Mouse (Mus musculus) liver, embryonic 13.5 days (tissue): ENCODE measurements around the gene Pfn5. TPM values are rescaled to one million over a fixed set of nuclear protein-coding genes. Genes with fewer than 3 reads are reported as not detected.
"Not testable (repeated sequence)": the region's sequence is repeated elsewhere in the genome, so short reads cannot be mapped to it uniquely, and the experiment has no call there.

ENCODE experiments used
- ATAC-seq: fragments of 200-750 bp; cut with Nextera tagmentation; 2 replicates; pipeline ENCODE4 v1.8.0; 2017; ENCODE audit warnings: low read depth, mild to moderate bottlenecking, moderate number of reproducible peaks, moderate library complexity
- DNase-seq: peaks from one replicate; pipeline ENCODE4 v3.0.0; 2022
- H3K27ac ChIP-seq: fragments of 300-500 bp; sonication (generic); 2 replicates; pipeline ENCODE4 v1.5.1; 2015; ENCODE audit warnings: moderate library complexity, mild to moderate bottlenecking, inconsistent platforms
- H3K27me3 ChIP-seq: fragments of 300-500 bp; sonication (generic); 2 replicates; pipeline ENCODE4 v1.6.1; 2015; ENCODE audit warnings: mild to moderate bottlenecking, inconsistent platforms
- H3K36me3 ChIP-seq: fragments of 300-500 bp; sonication (generic); 2 replicates; pipeline ENCODE4 v1.6.1; 2015; ENCODE audit warnings: mild to moderate bottlenecking, inconsistent platforms
- H3K4me1 ChIP-seq: fragments of 300-500 bp; sonication (generic); replicated peaks from 2 replicates; pipeline ENCODE4 v1.6.1; 2015; ENCODE audit warnings: inconsistent platforms
- H3K4me2 ChIP-seq: fragments of 300-500 bp; sonication (generic); 2 replicates; pipeline ENCODE4 v1.6.1; 2015; ENCODE audit warnings: inconsistent platforms, mild to moderate bottlenecking, moderate library complexity
- H3K4me3 ChIP-seq: fragments of 300-500 bp; sonication (generic); replicated peaks from 2 replicates; pipeline ENCODE4 v1.5.1; 2015; ENCODE audit warnings: mild to moderate bottlenecking, inconsistent platforms
- H3K9ac ChIP-seq: fragments of 300-500 bp; sonication (generic); 2 replicates; pipeline ENCODE4 v1.6.1; 2015; ENCODE audit warnings: mild to moderate bottlenecking, inconsistent platforms
- H3K9me3 ChIP-seq: fragments of 300-500 bp; sonication (generic); replicated peaks from 2 replicates; pipeline ENCODE4 v1.6.1; 2016; ENCODE audit warnings: inconsistent platforms
- WGBS: fragments of 180-500 bp; shearing (Covaris S2); methylation state at CpG from one replicate; pipeline ENCODE4 v1.1.7; 2015; ENCODE audit not compliant: insufficient replicate concordance; 5-methylcytosine and 5-hydroxymethylcytosine counted together
- polyA plus RNA-seq: library from polyadenylated mRNA; unstranded; fragments of >200 nt; fragmentation: Nextera tagmentation; extraction: Ambion mirVana; gene quantifications from 2 replicates; pipeline ENCODE4 v1.2.1, GENCODE M21; 2015

The Pfn5 gene
- polyA plus RNA-seq, result not detected in 2 replicates

DNA sequence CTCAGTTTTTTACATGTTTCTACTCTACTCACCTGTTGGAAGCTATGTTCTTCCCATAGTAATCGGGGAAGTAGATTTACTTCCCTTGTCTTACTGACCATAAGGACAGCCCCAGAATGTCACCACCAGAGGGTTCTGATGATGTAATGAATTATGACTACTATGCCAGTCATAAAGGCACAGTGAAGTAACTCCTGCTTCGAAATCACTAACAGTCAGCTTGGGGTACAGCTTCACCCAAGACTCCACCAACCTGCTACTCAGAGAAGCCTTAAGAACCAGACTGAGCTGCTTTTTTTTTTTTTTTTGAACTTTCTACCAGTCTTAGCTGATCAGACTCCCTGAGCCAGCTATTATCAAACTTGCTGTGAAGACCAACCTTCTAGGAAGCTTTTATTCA lies at the start of gene Pfn5, which contains the start of gene Asb12:
TSS of gene Pfn5 (plus strand) at position 218 of the 400 bp plus-strand sequence.
TSS of gene Asb12 (minus strand) at position 101 of the 400 bp plus-strand sequence.
- DNase-seq, result no peak
- H3K9ac ChIP-seq, result no peak within 1 kb of the TSS
- WGBS, result 54% methylated on average over 2 of the region's 2 CpGs
- no peaks in the 10 kb centered on the region for H3K4me1 ChIP-seq
- ATAC-seq, result no peak
- H3K4me2 ChIP-seq, result no peak within 1 kb of the TSS
- no peaks in the 10 kb centered on the region for H3K9me3 ChIP-seq
- no peaks in the 10 kb centered on the region for H3K36me3 ChIP-seq
- no peak within 1 kb of the TSS for H3K27ac ChIP-seq
- H3K4me3 ChIP-seq, result no peak within 1 kb of the TSS
- no peaks in the 10 kb centered on the region for H3K27me3 ChIP-seq

DNA sequence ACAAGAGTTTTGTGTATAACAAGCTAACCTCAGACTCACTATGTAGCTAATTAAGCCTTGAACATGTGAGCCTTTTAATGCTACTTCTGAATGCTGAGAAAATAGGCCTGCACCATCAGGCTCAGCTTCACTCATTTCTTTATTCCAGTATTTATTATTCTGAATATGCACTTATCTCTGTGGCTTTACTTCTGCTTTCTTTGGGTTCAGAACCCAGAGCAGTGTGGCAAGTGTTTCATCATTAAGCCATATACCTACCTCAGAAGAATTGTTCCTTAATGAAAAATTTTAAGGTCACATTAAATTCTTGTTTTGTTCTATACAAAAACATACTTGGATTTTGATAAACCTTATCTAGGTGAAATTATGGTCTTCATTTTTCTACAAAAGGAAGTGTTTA lies 34.0 kb upstream of the Pfn5 start:
- ATAC-seq (no peak), DNase-seq (no peak)
- Histone ChIP-seq H3K4me3 (no peak overlapping the region), H3K9me3 (no peaks in the 10 kb centered on the region), H3K9ac (no peak overlapping the region), H3K4me1 (no peaks in the 10 kb centered on the region), H3K27ac (no peak overlapping the region), H3K36me3 (no peaks in the 10 kb centered on the region), H3K27me3 (no peaks in the 10 kb centered on the region), H3K4me2 (no peak overlapping the region)

- 40% methylated on average over 2 of the region's 2 CpGs for WGBS
- H3K27me3 ChIP-seq, result no peaks in the 10 kb centered on the region
Observed at GRCm38 (mm10) chrX:95525166-95525565, 32.7 kb upstream of the Pfn5 start.

DNA sequence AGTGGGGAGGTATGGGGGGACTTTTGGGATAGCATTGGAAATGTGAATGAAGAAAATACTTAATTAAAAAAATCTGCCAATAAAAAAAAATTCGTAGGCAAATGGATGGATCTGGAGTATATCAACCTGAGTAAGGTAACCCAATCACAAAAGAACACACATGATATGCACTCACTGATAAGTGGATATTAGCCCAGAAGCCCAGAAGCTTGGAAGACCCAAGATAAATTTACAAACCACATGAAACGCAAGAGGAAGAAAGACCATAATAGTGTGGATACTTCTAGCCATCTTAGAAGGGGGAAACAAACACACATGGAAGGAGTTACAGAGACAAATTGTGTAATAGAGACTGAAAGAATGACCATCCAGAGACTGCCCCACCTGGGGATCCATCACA lies 22.4 kb upstream of the Pfn5 start:
- not testable (repeated sequence) for H3K4me2 ChIP-seq, H3K36me3 ChIP-seq, H3K9ac ChIP-seq, H3K4me3 ChIP-seq, H3K9me3 ChIP-seq, ATAC-seq, DNase-seq, H3K27ac ChIP-seq, H3K4me1 ChIP-seq, H3K27me3 ChIP-seq
- 52% methylated on average over 2 of the region's 2 CpGs for WGBS

More at GRCm38 (mm10) chrX:95525166-95525565, 32.7 kb upstream of the Pfn5 start:
- Histone ChIP-seq H3K9ac (no peak overlapping the region), H3K4me2 (no peak overlapping the region), H3K36me3 (no peaks in the 10 kb centered on the region), H3K9me3 (no peaks in the 10 kb centered on the region), H3K4me3 (no peak overlapping the region), H3K27ac (no peak overlapping the region), H3K4me1 (no peaks in the 10 kb centered on the region)
- DNase-seq, result no peak
- ATAC-seq, result no peak

GRCm38 (mm10) chrX:95554321-95554720 lies 3.6 kb upstream of the Pfn5 start:
- Histone ChIP-seq H3K27ac (no peak overlapping the region), H3K4me3 (no peak overlapping the region), H3K9me3 (no peaks in the 10 kb centered on the region), H3K4me1 (no peaks in the 10 kb centered on the region), H3K9ac (no peak overlapping the region), H3K27me3 (no peaks in the 10 kb centered on the region), H3K36me3 (no peaks in the 10 kb centered on the region), H3K4me2 (no peak overlapping the region)
- DNase-seq (no peak), ATAC-seq (no peak)
- WGBS, result 63% methylated on average over 4 of the region's 4 CpGs

DNA sequence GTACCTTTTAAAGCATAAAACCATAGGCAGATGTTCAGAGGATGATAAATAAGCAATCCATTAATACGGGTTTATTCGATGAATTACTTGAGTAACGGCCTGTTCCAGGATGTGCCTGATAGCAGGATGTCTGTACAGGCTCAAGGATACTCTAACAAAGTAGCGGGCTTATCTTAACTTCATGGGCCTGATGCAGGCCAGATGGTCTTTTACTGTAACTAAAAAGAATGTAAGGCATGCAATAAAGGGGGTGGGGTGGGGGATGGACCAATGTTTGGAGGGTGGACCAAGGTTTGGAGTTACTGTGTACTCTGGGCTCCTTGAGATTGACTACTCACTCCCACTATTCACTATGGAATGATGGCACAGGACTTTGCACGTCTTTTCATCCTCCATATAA lies 42.7 kb downstream of the Pfn5 start:
- Histone ChIP-seq H3K4me2 (no peak overlapping the region), H3K4me1 (no peaks in the 10 kb centered on the region), H3K9ac (no peak overlapping the region), H3K27me3 (no peaks in the 10 kb centered on the region), H3K27ac (no peak overlapping the region), H3K4me3 (no peak overlapping the region), H3K9me3 (no peaks in the 10 kb centered on the region), H3K36me3 (no peaks in the 10 kb centered on the region)
- WGBS, result 53% methylated on average over 5 of the region's 5 CpGs
- DNase-seq, result no peak
- ATAC-seq, result no peak

Other genes starting within 250 kb of the Pfn5 start
- gene Amer1, start 113.2 kb upstream of the Pfn5 start, polyA plus RNA-seq, result 2.4 and 2.5 TPM in 2 replicates
- gene Asb12, start 117 bp upstream of the Pfn5 start, polyA plus RNA-seq, result not detected in 2 replicates
- 2.3 and 3.1 TPM in 2 replicates for gene Zc4h2, start 100.4 kb downstream of the Pfn5 start, polyA plus RNA-seq
- gene Zc3h12b, start 153.6 kb downstream of the Pfn5 start, polyA plus RNA-seq, result 0.17 and 0.23 TPM in 2 replicates